Mouse (Mus musculus): ENCODE data around the gene Zfp410.
A peak's percentile ranks its signal among the peaks of the same experiment; 100 is the strongest.

Zfp410 gene

DNA sequence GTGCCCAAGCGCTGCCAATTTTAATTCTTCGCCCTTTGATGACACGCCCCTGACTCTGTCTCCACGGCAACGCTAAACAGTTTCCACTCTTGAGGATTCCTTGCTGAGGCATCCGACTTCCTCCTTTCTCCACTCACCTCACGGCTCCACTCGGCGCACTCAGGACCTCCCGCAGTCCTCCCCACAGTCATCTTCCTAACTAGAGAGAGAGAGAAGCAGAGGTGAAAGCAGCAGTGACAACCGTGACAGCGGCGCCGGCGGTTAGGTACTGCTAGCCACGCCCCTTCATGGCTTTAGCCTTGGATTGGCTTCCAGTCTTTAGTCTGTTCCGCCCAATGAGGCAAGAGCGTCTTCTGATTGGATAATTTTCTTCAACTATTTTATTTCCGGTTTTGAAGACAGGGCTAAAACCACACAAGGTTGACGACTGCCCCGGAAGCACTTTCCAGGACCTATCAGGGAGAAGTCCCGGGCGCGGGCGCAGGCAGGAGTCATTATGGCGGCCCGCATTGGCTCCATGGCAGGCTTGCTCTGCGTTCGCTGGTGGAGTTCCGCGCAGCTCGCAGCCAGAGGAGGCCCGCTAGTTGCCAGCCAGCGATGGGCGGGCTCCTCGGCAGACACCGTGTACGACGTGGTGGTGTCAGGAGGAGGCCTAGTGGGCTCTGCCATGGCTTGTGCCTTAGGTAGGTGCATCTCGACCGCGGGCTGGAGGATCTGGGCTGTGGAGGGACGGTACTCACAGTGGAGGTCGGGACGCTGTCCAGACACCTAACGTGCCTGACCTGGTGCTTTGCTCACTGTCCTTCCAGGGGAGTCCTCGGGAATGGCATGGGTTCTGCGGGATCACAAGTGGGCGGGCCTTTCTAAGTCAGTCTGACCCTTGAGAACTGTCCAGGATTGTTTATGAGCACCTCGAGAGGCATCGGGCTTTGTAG is 45.2 kb downstream of the Zfp410 start, which contains the start of the genes Coq6 and Fam161b:
Gene Coq6, plus strand, starts transcription at position 103 of the 935 bp plus-strand sequence.
Gene Fam161b, minus strand, starts transcription at position 279 of the 935 bp plus-strand sequence.
- DNase-seq: peak; percentile 98 to 99

GRCm38 (mm10) chr12:84362872-84363271 is 46.2 kb downstream of the Zfp410 start:
- no peak for DNase-seq

DNA sequence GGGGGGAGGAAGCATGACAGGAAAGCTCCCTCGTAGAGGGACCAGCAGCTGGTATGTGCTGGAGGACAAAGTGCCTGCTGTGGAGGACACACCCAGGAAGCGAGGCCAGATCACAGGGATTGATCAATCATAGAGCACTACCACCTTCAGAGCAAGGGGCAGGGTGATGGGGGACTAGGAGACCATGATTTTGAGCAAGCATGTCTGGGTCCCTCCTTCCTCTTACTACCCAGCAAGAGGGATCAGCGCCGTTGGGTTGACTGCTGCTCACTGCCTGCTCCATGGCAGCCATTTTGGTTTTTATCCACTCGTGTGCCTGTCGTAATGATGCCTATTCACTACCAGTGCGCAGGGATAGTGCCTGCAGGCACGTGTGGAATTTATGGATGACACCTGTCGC is 47.6 kb downstream of the Zfp410 start:
- DNase-seq: no peak

DNA sequence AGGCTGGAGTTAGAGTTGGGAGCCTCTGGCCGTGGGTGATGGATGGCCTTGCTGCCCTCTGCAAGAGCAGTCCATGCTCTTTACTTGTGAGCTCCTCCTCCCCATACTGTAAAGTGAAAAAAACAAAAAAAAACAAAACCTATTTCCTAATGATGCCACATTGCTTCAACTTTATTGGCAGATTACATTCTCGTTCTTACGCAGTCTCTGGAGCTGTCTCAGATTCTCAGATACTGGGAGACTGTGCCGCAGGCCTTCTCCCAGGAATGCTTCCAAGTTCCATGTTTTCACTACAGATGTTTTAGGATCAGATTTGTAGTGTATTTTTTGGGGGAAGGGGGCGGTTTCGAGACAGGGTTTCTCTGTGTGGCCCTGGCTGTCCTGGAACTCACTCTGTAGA is 48.5 kb downstream of the Zfp410 start:
- DNase-seq: no peak

DNA sequence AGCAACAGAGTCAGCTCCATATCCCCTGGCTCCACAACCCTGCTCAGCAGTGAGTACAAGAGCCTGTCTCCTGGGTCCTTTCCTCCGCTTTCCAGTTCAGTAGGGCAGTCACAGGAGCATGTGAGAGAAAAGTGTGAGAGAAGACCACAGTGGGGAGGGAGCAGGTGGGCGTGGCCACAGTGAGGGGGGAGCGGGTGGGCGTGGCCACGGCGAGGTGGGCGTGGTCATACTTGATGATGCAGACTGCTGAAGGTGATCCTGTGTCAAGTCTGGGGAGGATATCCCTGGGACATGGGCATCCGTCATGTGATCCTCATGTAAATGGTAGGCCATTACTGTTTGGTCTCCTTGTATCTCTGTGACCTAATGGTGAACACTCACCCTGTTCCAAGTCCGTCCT is 50.3 kb downstream of the Zfp410 start:
- no peak for DNase-seq

GRCm38 (mm10) chr12:84371647-84372046 is 55.0 kb downstream of the Zfp410 start:
- no peak for DNase-seq

- no peak for DNase-seq
Observed at GRCm38 (mm10) chr12:84373831-84374481, 57.3 kb downstream of the Zfp410 start.

DNA sequence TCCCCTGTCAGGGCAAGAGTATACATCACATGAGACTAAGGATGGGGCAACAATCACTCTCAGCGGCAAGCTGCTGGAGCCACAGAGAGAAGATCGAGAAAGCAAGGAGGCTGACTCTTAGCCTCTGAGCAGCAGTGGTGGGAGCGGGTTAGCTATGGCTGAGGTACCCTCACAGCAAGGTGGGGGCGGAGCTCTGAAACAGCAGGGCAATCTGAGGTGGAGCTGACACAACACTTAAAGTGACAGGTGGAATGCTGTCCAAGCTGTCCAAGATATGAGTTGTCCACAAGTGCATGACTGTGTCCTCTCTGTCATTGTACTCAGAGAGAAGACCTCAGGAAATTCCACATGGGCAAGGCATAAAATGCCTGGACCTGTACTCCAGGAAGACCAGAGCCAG is 65.7 kb downstream of the Zfp410 start:
- no peak for DNase-seq

DNA sequence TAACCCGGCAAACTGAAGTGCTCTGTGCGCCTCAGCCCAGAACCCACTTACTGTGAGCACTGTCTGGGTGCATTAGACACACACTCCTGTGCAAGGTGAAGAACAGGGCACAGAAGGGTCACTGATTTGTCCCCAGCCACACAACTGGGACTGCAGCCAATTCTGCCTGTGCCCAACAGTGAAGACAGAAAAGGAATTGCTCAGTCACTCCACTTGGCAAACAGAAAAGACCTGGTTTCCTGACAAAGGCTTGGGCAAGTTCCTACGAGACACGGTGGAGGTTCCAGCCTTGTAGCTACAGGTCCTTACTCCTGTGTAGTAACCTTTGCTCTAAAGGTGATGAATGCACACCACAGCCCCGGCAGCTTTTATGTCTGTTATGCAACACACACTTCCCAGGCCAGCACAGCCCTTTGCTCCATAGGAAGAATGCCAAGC is 68.0 kb downstream of the Zfp410 start:
- peak; percentile 79 to 92 for DNase-seq

- no peak for DNase-seq
Observed at GRCm38 (mm10) chr12:84385408-84385807, 68.8 kb downstream of the Zfp410 start.

GRCm38 (mm10) chr12:84388097-84388496 is 71.4 kb downstream of the Zfp410 start:
- DNase-seq: peak; percentile 40 to 80

DNA sequence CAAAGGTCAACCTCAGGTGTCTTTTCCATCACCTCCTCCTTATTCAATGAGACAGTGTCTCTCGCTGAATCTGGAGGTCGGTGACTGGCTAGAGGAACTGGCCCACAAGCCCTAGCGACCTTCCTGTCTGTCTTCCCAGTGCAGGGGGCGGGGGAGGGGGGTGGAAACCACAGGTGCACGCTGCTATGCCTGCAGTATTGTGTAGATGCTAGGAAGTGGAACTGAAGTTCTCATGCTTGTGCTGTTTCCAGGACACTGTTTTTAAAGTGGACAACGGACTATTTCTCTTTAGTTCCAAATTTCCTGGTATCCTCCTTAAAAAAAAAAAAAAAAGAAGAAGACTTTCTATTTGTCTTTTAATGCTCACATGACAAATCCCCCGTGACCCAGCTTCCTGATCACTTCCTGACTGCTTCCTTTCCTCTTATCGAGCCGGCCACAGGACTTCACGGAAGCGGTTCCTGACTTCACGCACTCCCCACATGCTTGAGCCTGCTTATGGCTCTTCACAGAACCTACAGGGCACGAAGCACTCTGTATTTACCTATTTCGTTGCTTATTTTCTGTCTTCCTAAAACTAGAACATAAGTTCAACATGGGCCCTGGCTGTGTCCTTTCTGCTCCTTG is 72.2 kb downstream of the Zfp410 start:
- DNase-seq: peak in 1 of 2 experiments; percentile 30

GRCm38 (mm10) chr12:84390336-84390735 is 73.7 kb downstream of the Zfp410 start:
- no peak for DNase-seq

DNA sequence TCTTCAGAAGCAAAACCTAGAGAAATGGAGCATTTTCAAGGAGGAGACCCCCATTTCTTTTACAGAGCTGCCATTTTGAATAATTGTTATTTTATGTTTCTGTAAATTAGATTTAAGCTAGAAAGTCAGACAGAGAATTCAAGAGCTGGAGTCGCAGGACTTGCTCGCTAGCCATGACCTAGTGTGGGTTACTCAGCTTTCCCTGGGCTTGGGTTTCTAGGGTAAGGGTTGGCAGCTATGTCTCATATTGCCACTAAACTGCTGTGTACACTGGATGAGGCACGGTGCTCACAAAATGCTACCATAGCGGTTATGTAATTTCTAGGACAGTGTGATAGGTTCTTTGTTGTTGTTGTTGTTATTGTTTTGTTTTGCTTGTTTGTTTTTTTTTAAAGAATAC is 76.0 kb downstream of the Zfp410 start:
- DNase-seq: no peak
